Mouse (Mus musculus) spleen, postnatal 14 days (tissue): ENCODE results near the gene Maml3.

Source experiments
- DNase-seq, 2 experiments: peaks; one replicate each; pipeline ENCODE4 v3.0.0; 2021 to 2022; ENCODE audit warnings: low spot score in 2 of 2

The Maml3 gene

GRCm38 (mm10) chr3:52104636-52105151, at the start of gene Maml3:
Maml3 (minus strand) TSS chr3:52105076.
- DNase-seq = peak; percentile 68 to 81

- DNase-seq = no peak
These were observed 46.3 kb upstream of the Maml3 start for GRCm38 (mm10) chr3:52151155-52151554.

- DNase-seq = no peak
These were observed 43.4 kb upstream of the Maml3 start for GRCm38 (mm10) chr3:52148301-52148700.

GRCm38 (mm10) chr3:52144776-52145460, 40.0 kb upstream of the Maml3 start:
- no peak for DNase-seq

- no peak for DNase-seq
These were observed 38.1 kb upstream of the Maml3 start for GRCm38 (mm10) chr3:52143017-52143416.

- DNase-seq = no peak
These were observed 35.3 kb upstream of the Maml3 start for GRCm38 (mm10) chr3:52140162-52140561.

GRCm38 (mm10) chr3:52125421-52125820, 20.5 kb upstream of the Maml3 start:
- DNase-seq = no peak

GRCm38 (mm10) chr3:52120858-52121257, 16.0 kb upstream of the Maml3 start:
- no peak for DNase-seq

GRCm38 (mm10) chr3:52119216-52119615, 14.3 kb upstream of the Maml3 start:
- DNase-seq = no peak

- no peak for DNase-seq
These were observed 10.5 kb upstream of the Maml3 start for GRCm38 (mm10) chr3:52115421-52115820.

- no peak for DNase-seq
These were observed 3.2 kb upstream of the Maml3 start for GRCm38 (mm10) chr3:52108027-52108426.

GRCm38 (mm10) chr3:52105156-52105555, 280 bp upstream of the Maml3 start:
- peak; percentile 10 to 25 for DNase-seq

GRCm38 (mm10) chr3:52104208-52104607, 668 bp downstream of the Maml3 start:
- no peak for DNase-seq

GRCm38 (mm10) chr3:52103531-52104181, 1.2 kb downstream of the Maml3 start:
- DNase-seq = peak; percentile 17 to 38

- peak; percentile 32 to 53 for DNase-seq
These were observed 2.0 kb downstream of the Maml3 start for GRCm38 (mm10) chr3:52102601-52103530.

- DNase-seq = peak; percentile 47 to 64
These were observed 2.8 kb downstream of the Maml3 start for GRCm38 (mm10) chr3:52101977-52102600.

GRCm38 (mm10) chr3:52101401-52101976, 3.4 kb downstream of the Maml3 start:
- DNase-seq = no peak

GRCm38 (mm10) chr3:52100926-52101325, 4.0 kb downstream of the Maml3 start:
- no peak for DNase-seq

- no peak for DNase-seq
These were observed 4.6 kb downstream of the Maml3 start for GRCm38 (mm10) chr3:52100306-52100705.

- DNase-seq = no peak
These were observed 5.6 kb downstream of the Maml3 start for GRCm38 (mm10) chr3:52099286-52099685.

- DNase-seq = no peak
These were observed 13.5 kb downstream of the Maml3 start for GRCm38 (mm10) chr3:52091261-52091797.
